Mouse (Mus musculus): Measurements from ENCODE around the gene Eif2s2.

The Eif2s2 gene

GRCm38 (mm10) chr2:154893548-154893947 is 813 bp upstream of the Eif2s2 start:
- DNase-seq (ENCODE audit: low spot score in 2 of 2) = no peak

GRCm38 (mm10) chr2:154893045-154893385 is 280 bp upstream of the Eif2s2 start:
- DNase-seq (ENCODE audit: low spot score in 2 of 2) = no peak

- DNase-seq (ENCODE audit: low spot score in 2 of 2) = no peak
Measured at GRCm38 (mm10) chr2:154891585-154891984, 1.1 kb downstream of the Eif2s2 start.

GRCm38 (mm10) chr2:154876621-154877020 is 16.1 kb downstream of the Eif2s2 start:
- DNase-seq (ENCODE audit: low spot score in 2 of 2) = no peak

- DNase-seq (ENCODE audit: low spot score in 2 of 2) = no peak
Measured at GRCm38 (mm10) chr2:154869954-154870641, 22.6 kb downstream of the Eif2s2 start.

- no peak for DNase-seq (ENCODE audit: low spot score in 2 of 2)
Measured at GRCm38 (mm10) chr2:154868106-154868505, 24.6 kb downstream of the Eif2s2 start.

GRCm38 (mm10) chr2:154865696-154866095 is 27.0 kb downstream of the Eif2s2 start:
- no peak for DNase-seq (ENCODE audit: low spot score in 2 of 2)

- no peak for DNase-seq (ENCODE audit: low spot score in 2 of 2)
Measured at GRCm38 (mm10) chr2:154863672-154864071, 29.1 kb downstream of the Eif2s2 start.

- DNase-seq (ENCODE audit: low spot score in 2 of 2) = peak in 1 of 2 experiments; percentile 54
Measured at GRCm38 (mm10) chr2:154855383-154855782, 37.4 kb downstream of the Eif2s2 start.

GRCm38 (mm10) chr2:154848086-154848485 is 44.6 kb downstream of the Eif2s2 start:
- no peak for DNase-seq (ENCODE audit: low spot score in 2 of 2)

- no peak for DNase-seq (ENCODE audit: low spot score in 2 of 2)
Measured at GRCm38 (mm10) chr2:154836537-154836936, 56.2 kb downstream of the Eif2s2 start.

- no peak for DNase-seq (ENCODE audit: low spot score in 2 of 2)
Measured at GRCm38 (mm10) chr2:154834149-154834865, 58.4 kb downstream of the Eif2s2 start.

GRCm38 (mm10) chr2:154832471-154832870 is 60.3 kb downstream of the Eif2s2 start:
- DNase-seq (ENCODE audit: low spot score in 2 of 2) = no peak

GRCm38 (mm10) chr2:154827521-154827920 is 65.2 kb downstream of the Eif2s2 start:
- DNase-seq (ENCODE audit: low spot score in 2 of 2) = no peak

GRCm38 (mm10) chr2:154826054-154826538 is 66.6 kb downstream of the Eif2s2 start:
- DNase-seq (ENCODE audit: low spot score in 2 of 2) = no peak

Measured in thymus, postnatal 10 days (tissue).